20 mouse cellular contexts compared by ENCODE assay signal in the genomic region with DNA sequence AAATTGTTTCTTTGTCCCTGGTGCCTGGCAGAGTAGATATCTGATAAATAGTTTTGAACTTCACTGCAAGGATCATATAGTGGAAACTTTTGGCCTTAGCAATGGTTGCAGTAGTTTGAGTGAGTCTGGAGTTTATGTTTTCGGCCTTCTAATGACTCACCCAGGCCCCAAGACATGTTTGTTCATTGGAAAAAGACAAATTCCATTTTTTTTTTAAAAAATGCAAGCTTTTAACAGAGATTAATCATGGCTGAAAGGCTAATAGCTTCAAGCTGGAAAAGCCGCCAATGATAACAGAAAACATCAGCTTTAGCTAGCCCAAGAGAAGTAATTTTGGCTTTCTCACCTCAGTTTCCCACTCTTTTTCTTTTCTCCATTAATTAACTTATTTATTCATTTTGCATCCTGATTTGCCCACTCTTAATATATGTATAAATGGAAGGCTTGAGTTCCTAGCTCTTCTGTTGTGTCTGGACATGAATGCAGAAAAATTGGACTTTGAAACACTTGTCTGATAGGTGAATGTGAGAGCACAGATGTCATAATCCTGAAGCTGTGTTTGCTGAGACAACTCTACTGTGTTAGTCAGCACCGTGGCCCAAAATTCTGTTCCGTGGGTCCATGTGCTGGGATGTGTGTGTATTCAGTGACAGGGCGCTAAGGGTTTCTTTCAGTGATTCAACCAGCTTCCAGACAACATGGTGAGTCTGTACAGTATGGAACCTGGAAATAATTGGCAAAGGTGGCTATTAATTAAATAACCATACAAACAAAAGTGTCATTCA. TPM values are rescaled to one million over a fixed set of nuclear protein-coding genes. Genes with fewer than 3 reads are reported as not detected.
"Had no signal": no experiment of that assay in that cellular context is flagged by ENCODE, and none has a peak within 500 bp of the region (broad histone marks: within the 10 kb centered on the region; RNA-seq: fewer than 3 reads in every experiment).

No protein-coding gene starts in this region.

- ATAC-seq: liver, postnatal 0 days had no signal

- H3K9ac ChIP-seq: limb, embryonic 13.5 days; liver, embryonic 14.5 days; liver, postnatal 0 days; lung, embryonic 14.5 days had no signal

- H3K36me3 ChIP-seq: limb, embryonic 10.5 days; limb, embryonic 13.5 days had no signal

- H3K27ac ChIP-seq: limb, embryonic 10.5 days; limb, embryonic 13.5 days; liver, embryonic 14.5 days; stomach, postnatal 0 days had no signal

- H3K9me3 ChIP-seq: limb, embryonic 10.5 days; limb, embryonic 13.5 days had no signal

- DNase-seq: kidney, adult 18-20 months; kidney, adult 9 months; kidney, postnatal 14 days; kidney, postnatal 4 days; layer of hippocampus, postnatal 36 days; liver; liver, postnatal 0 days; lung, embryonic 14.5 days; lung, postnatal 10 days; lung, postnatal 36 days; midbrain, embryonic 14.5 days; thymus, adult 2 months; thymus, postnatal 14 days; thymus, postnatal 4 days had no signal

- H3K4me2 ChIP-seq: limb, embryonic 13.5 days; midbrain, embryonic 11.5 days had no signal

- H3K4me3 ChIP-seq: limb, embryonic 10.5 days; limb, embryonic 13.5 days; megakaryocyte, embryonic 14.5 days had no signal

RNA-seq across cellular contexts. Expression of gene Sstr4, which starts 3.9 kb away (rescaled TPM):
- polyA plus RNA-seq: liver, embryonic 14.5 days; liver, postnatal 0 days had no signal
